Mouse (Mus musculus) midbrain, embryonic 16.5 days (tissue): ENCODE data around the gene Chchd1. TPM values are rescaled to one million over a fixed set of nuclear protein-coding genes. Genes with fewer than 3 reads are reported as not detected.
A peak's percentile ranks its signal among the peaks of the same experiment; 100 is the strongest.

Source experiments
- ATAC-seq: fragments of 200-750 bp; cut with Nextera tagmentation; 2 replicates; pipeline ENCODE4 v1.8.0; 2017; ENCODE audit warnings: moderate TSS enrichment
- H3K27ac ChIP-seq: fragments of 300-500 bp; sonication (generic); 2 replicates; pipeline ENCODE4 v1.5.1; 2014; ENCODE audit warnings: mild to moderate bottlenecking, low read length, mixed read lengths
- H3K27me3 ChIP-seq: fragments of 300-500 bp; sonication (generic); 2 replicates; pipeline ENCODE4 v1.6.1; 2014; ENCODE audit warnings: low read depth, low read length, mixed read lengths; ENCODE audit not compliant: control insufficient read depth, insufficient read depth
- H3K36me3 ChIP-seq: fragments of 300-500 bp; sonication (generic); 2 replicates; pipeline ENCODE4 v1.6.1; 2014; ENCODE audit warnings: mild to moderate bottlenecking, low read length, moderate library complexity, mixed read lengths; ENCODE audit not compliant: control insufficient read depth, insufficient read depth
- H3K4me1 ChIP-seq: fragments of 300-500 bp; sonication (generic); 2 replicates; pipeline ENCODE4 v1.6.1; 2014; ENCODE audit warnings: mild to moderate bottlenecking, low read length, mixed read lengths; ENCODE audit not compliant: control insufficient read depth, insufficient read depth
- H3K4me2 ChIP-seq: fragments of 300-500 bp; sonication (generic); 2 replicates; pipeline ENCODE4 v1.6.1; 2014; ENCODE audit warnings: mild to moderate bottlenecking, low read length, mixed read lengths
- H3K4me3 ChIP-seq: fragments of 300-500 bp; sonication (generic); 2 replicates; pipeline ENCODE4 v1.5.1; 2014; ENCODE audit warnings: low read depth, mild to moderate bottlenecking, low read length, moderate library complexity, mixed read lengths
- H3K9ac ChIP-seq: fragments of 300-500 bp; sonication (generic); 2 replicates; pipeline ENCODE4 v1.6.1; 2014; ENCODE audit warnings: low read depth, low read length, mixed read lengths
- H3K9me3 ChIP-seq: fragments of 300-500 bp; sonication (generic); replicated peaks from 2 replicates; pipeline ENCODE4 v1.6.1; 2014; ENCODE audit warnings: mild to moderate bottlenecking, low read length, mixed read lengths; ENCODE audit not compliant: control insufficient read depth, poor library complexity, severe bottlenecking
- WGBS: fragments of 180-500 bp; shearing (Covaris S2); extraction: QIAGEN DNeasy Blood & Tissue Kit; methylation state at CpG from one replicate; pipeline ENCODE4 v1.1.7; 2014; 5-methylcytosine and 5-hydroxymethylcytosine counted together
- polyA plus RNA-seq: library from polyadenylated mRNA; unstranded; fragments of >200 nt; fragmentation: Nextera tagmentation; extraction: Ambion mirVana; gene quantifications from 2 replicates; pipeline ENCODE4 v1.2.1, GENCODE M21; 2015

Chchd1 gene
- polyA plus RNA-seq, 1 experiment from 2014 or later, result 171 TPM

DNA sequence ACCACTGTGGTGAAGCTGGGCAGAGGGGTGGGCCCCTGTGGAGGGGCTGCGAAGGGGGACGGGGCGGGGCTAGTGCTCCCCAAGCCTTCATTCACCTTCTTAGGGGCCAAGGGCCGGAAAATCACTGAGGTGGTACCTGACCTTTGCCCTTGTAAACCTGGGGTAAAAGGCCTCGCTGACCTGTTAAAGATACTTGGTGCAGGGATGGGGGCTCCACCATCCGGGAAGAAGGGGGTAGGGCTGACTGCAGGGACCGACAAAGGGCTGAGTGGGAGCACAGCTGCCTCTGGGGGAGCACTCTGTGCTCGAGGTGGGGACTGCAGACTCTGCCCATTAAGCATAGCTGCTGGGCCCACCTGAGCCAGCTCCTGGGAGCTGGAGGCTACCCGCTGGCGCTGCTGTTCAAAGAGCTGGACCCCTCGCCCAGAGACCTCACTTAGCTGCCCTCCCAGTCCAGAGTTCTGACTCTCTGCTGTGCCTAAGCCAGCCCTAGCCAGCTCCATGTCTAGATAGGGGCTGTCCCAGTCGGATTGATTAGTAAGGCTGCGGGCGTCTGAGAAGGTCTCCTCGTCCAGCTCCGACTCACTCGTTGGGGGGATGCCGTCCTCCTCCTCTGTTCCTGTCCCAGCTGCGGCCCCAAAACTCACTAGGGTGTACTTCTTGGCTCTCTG is 41.0 kb upstream of the Chchd1 start:
- peak; percentile 66 for ATAC-seq
- Histone ChIP-seq H3K9me3 (no peaks in the 10 kb centered on the region), H3K9ac (peak overlapping the region; percentile 92), H3K27me3 (peaks cover 5% of the 10 kb centered on the region; the same call in 1 of the 2 replicates), H3K4me1 (peaks cover 9% of the 10 kb centered on the region; the same call in 1 of the 2 replicates), H3K36me3 (no peaks in the 10 kb centered on the region), H3K4me3 (peak overlapping the region; percentile 70), H3K4me2 (peak overlapping the region; percentile 94), H3K27ac (peak overlapping the region; percentile 91)
- 8% methylated on average over 19 of the region's 19 CpGs for WGBS

DNA sequence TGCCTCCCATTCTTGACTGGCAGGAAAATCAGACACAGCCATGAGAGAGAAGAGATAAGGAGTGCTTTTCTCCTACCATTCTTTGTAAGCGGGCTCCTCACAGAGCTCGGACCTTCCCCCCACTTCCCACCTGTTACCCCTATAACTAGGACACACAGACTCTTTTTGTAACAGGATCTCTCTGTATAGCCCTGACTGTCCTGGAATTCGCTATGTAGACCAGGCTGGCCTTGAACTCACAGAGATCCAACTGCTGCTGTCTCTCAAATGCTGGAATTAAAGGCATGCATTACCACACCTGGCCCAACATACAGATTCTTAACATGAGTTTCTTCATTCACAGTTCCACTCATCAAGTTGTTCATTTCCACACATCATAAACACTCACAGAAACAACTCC is 40.1 kb upstream of the Chchd1 start:
- Histone ChIP-seq H3K27me3 (peaks cover 5% of the 10 kb centered on the region; the same call in 1 of the 2 replicates), H3K9me3 (no peaks in the 10 kb centered on the region), H3K9ac (0 out of 2 replicates have a peak overlapping the region, but pooled peaks have one; percentile 92), H3K4me1 (peaks cover 9% of the 10 kb centered on the region; the same call in 1 of the 2 replicates), H3K27ac (no peak overlapping the region; the same call in 1 of the 2 replicates), H3K36me3 (no peaks in the 10 kb centered on the region), H3K4me2 (no peak overlapping the region; the same call in 1 of the 2 replicates), H3K4me3 (no peak overlapping the region)
- ATAC-seq, result no peak
- WGBS, result 92% methylated on average over 3 of the region's 3 CpGs

- H3K4me3 ChIP-seq, result no peak overlapping the region
- no peaks in the 10 kb centered on the region for H3K9me3 ChIP-seq
- H3K36me3 ChIP-seq, result no peaks in the 10 kb centered on the region
- H3K9ac ChIP-seq, result no peak overlapping the region
- peaks cover 9% of the 10 kb centered on the region; the same call in 1 of the 2 replicates for H3K4me1 ChIP-seq
- 79% methylated on average over 2 of the region's 2 CpGs for WGBS
- H3K27ac ChIP-seq, result no peak overlapping the region
- H3K4me2 ChIP-seq, result no peak overlapping the region
- ATAC-seq, result no peak
- peaks cover 8% of the 10 kb centered on the region for H3K27me3 ChIP-seq
These were observed 39.2 kb upstream of the Chchd1 start for GRCm38 (mm10) chr14:20663601-20664000.

- Histone ChIP-seq H3K4me3 (no peak overlapping the region), H3K27ac (no peak overlapping the region), H3K27me3 (peaks cover 10% of the 10 kb centered on the region), H3K4me2 (no peak overlapping the region), H3K36me3 (no peaks in the 10 kb centered on the region), H3K4me1 (peaks cover 9% of the 10 kb centered on the region; the same call in 1 of the 2 replicates), H3K9me3 (no peaks in the 10 kb centered on the region), H3K9ac (no peak overlapping the region)
- 45% methylated on average over 3 of the region's 3 CpGs for WGBS
- ATAC-seq, result no peak
These were observed 38.4 kb upstream of the Chchd1 start for GRCm38 (mm10) chr14:20664436-20664835.

DNA sequence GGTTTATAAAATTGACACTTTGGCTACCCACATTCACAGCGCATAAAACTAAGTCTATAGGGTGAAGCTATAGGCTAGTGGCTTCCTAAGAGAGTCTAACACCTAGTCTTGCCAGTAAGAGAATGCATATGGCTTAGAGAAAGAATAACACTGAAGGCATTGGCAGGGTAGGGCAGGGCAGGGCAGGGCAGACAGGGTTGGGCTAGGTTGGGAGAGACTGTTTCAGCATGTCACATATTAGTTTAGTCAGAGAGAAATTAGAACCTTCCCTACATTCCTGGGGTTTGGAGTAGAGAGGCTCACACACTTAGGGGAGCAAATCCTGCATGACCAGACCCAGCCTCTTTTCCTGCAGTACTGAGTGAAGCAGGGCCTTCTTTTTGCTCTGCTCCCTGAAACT is 35.3 kb upstream of the Chchd1 start:
- H3K9ac ChIP-seq, result no peak overlapping the region
- H3K9me3 ChIP-seq, result no peaks in the 10 kb centered on the region
- 73% methylated on average over 1 of the region's 1 CpGs for WGBS
- no peak overlapping the region for H3K4me2 ChIP-seq
- no peaks in the 10 kb centered on the region for H3K36me3 ChIP-seq
- peaks cover under 1% of the 10 kb centered on the region; the same call in 1 of the 2 replicates for H3K4me1 ChIP-seq
- no peak overlapping the region for H3K4me3 ChIP-seq
- H3K27ac ChIP-seq, result no peak overlapping the region
- peaks cover 10% of the 10 kb centered on the region for H3K27me3 ChIP-seq
- ATAC-seq, result no peak

DNA sequence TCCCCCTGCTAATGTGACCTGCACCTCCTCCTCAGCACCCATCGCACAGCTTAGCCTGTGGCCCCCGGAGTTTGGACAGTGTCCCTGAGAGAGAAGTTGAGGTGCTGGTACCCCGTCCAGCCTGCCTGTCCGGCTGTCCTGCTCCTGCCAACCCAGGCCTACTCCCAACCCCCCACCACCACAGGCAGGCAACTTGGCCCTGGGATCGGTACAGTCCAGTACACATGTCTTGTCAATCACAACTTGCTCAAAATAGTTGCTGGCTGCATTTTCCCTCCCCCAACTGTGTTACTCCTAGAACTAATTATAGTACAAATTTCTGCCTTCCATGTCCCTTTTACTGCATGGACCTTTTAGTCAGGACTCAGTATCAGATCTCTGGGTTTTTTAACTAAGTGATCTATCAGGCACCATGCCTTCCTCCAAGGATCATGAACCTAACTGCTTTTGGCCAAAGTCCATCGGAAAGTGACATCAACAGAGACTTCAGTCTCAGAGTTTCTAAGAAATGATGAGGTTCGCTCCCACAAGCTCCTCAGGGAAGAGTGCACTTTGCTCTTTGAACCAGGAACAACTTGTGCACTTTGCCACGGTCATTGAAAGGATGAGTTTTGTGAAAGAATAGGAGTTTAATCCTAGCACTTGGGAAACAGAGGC is 34.5 kb upstream of the Chchd1 start, which contains the start of gene Synpo2l:
TSS of gene Synpo2l (minus strand) at position 201 of the 657 bp plus-strand sequence.
- 83% methylated on average over 8 of the region's 8 CpGs for WGBS
- H3K4me2 ChIP-seq, result no peak within 1 kb of the TSS
- ATAC-seq, result no peak
- H3K27me3 ChIP-seq, result peaks cover 10% of the 10 kb centered on the region
- no peak within 1 kb of the TSS for H3K4me3 ChIP-seq
- H3K4me1 ChIP-seq, result no peaks in the 10 kb centered on the region
- no peaks in the 10 kb centered on the region for H3K9me3 ChIP-seq
- H3K36me3 ChIP-seq, result no peaks in the 10 kb centered on the region
- no peak within 1 kb of the TSS for H3K9ac ChIP-seq
- no peak within 1 kb of the TSS for H3K27ac ChIP-seq

DNA sequence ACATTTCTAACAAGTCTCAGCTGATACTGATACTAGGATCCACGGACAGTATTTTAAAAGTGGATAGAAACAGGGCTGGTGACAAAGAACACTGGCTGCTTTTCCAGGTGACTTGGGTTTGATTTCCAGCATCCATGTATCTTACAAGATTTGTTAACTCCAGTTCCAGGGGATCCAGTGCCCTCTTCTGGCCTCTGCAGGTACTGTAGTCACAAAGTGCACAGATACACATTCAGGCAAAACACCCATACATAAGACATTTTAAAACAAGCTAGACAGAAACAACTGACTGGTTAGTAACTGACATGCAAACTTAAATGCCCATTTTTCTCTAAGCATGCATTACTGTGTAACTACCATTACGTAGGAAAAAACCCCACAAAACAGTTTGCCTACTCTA is 29.8 kb upstream of the Chchd1 start:
- no peak for ATAC-seq
- Histone ChIP-seq H3K36me3 (peaks cover 13% of the 10 kb centered on the region), H3K4me3 (no peak overlapping the region), H3K9me3 (no peaks in the 10 kb centered on the region), H3K4me2 (no peak overlapping the region; the same call in 1 of the 2 replicates), H3K27ac (no peak overlapping the region), H3K4me1 (peaks cover 18% of the 10 kb centered on the region), H3K27me3 (peaks cover 5% of the 10 kb centered on the region), H3K9ac (no peak overlapping the region)
- 89% methylated on average over 2 of the region's 2 CpGs for WGBS

DNA sequence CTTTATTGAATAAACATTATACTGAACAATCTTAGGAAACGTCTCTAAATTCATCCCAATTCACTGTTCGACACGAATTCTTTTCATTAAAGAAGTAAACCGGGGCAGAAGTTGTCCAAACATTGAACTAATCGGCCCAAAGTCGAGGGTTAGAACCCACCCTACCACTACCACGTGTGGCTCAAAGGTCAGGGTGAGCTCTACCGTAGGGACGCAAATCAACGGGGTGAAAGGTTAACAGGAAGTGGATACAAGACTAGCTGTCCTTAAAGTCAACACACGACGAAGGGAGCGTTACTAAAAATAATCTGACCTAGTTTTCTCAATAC is 29.1 kb upstream of the Chchd1 start:
- peak overlapping the region; percentile 62; the same call in 1 of the 2 replicates for H3K9ac ChIP-seq
- WGBS, result 11% methylated on average over 13 of the region's 13 CpGs
- H3K4me2 ChIP-seq, result peak overlapping the region; percentile 86
- peaks cover 3% of the 10 kb centered on the region for H3K27me3 ChIP-seq
- peak overlapping the region; percentile 77 for H3K27ac ChIP-seq
- H3K36me3 ChIP-seq, result peaks cover 21% of the 10 kb centered on the region
- H3K4me1 ChIP-seq, result peaks cover 18% of the 10 kb centered on the region
- peak; percentile 85 for ATAC-seq
- peak overlapping the region; percentile 79 for H3K4me3 ChIP-seq
- no peaks in the 10 kb centered on the region for H3K9me3 ChIP-seq
